Mouse (Mus musculus): ENCODE data around the gene Plekhg2.

DNA sequence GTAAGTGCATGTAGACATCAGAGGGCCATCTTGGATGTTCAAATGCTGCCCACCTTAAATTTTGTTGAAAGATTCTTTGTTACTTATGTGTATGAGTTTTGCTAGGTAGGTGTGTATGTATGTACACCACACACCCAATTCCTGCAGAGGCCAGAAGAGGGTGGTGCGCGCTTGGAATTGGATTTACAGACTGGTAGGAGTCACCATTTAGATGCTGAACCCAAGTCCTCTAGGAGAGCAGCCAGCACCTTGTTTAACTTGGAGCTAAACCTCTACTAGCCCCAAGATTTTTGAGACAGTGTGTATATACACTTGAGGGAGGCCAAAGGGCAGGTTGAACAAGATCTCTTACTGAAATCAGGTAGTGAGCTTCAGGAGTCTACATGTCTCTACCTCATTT is 19.1 kb downstream of the Plekhg2 start:
- no peak for TF ChIP-seq CTCF (IDR thresholded peaks at IDR 0.05; ENCODE audit: low read depth, low read length)
- TF ChIP-seq POLR2A (IDR thresholded peaks at IDR 0.05; ENCODE audit: borderline replicate concordance, low read depth, low read length), result no peak
